Comparison of ENCODE assay signal across 17 mouse cellular contexts in genomic region chr7:25439978-25440815, GRCm38 (mm10). TPM values are rescaled to one million over a fixed set of nuclear protein-coding genes. Genes with fewer than 3 reads are reported as not detected.
DNase-seq lines count a peak whose midpoint lies in the region; ATAC-seq lines count a peak whose summit lies in the region.
"Had no signal": no experiment of that assay in that cellular context is flagged by ENCODE, and none has a peak within 500 bp of the region (broad histone marks: within the 10 kb centered on the region; RNA-seq: fewer than 3 reads in every experiment).

No protein-coding gene starts in this region.

- ATAC-seq in granulocyte monocyte progenitor cell, adult 5-6 weeks (replicated peaks; ENCODE audit: poor library complexity, severe bottlenecking): 0 out of 2 replicates have a peak, but pooled peaks have one; percentile 5
- peak; percentile 57 for ATAC-seq in liver, embryonic 12.5 days
- ATAC-seq in forebrain, embryonic 11.5 days (replicated peaks; ENCODE audit: low FRiP score): no peak

- 76% methylated on average over 9 of the region's 9 CpGs for WGBS in liver, embryonic 12.5 days (ENCODE audit: insufficient replicate concordance)
- WGBS in forebrain, embryonic 11.5 days: 92% methylated on average over 9 of the region's 9 CpGs

- H3K9ac ChIP-seq in liver, embryonic 12.5 days: no peak overlapping the region
- no peak overlapping the region for H3K9ac ChIP-seq in forebrain, embryonic 11.5 days (ENCODE audit: low read length)

- H3K9me3 ChIP-seq in liver, embryonic 12.5 days (replicated peaks): no peaks in the 10 kb centered on the region
- no peaks in the 10 kb centered on the region for H3K9me3 ChIP-seq in forebrain, embryonic 11.5 days (ENCODE audit: control insufficient read depth, low read length)

- peak; percentile 23 for DNase-seq in adrenal gland, postnatal 10 days
- no peak for DNase-seq in adrenal gland, adult 8-10 months
- DNase-seq in lung, postnatal 10 days: peak; percentile 55
- no peak for DNase-seq in forebrain, embryonic 11.5 days (ENCODE audit: low spot score)
- DNase-seq in testis, postnatal 14 days (ENCODE audit: low spot score): no peak
- no peak for DNase-seq in cerebellum, postnatal 10 days
- DNase-seq: adrenal gland, postnatal 36 days; cerebellum, adult 11-12 months; gastrocnemius, postnatal 14 days; heart, postnatal 36 days; thymus, adult 18-20 months had no signal

- H3K4me3 ChIP-seq in liver, embryonic 12.5 days: no peak overlapping the region
- H3K4me3 ChIP-seq in forebrain, embryonic 11.5 days (ENCODE audit: low read depth, low read length): no peak overlapping the region
- H3K4me3 ChIP-seq: myocyte had no signal

- H3K27ac ChIP-seq in liver, embryonic 12.5 days: no peak overlapping the region
- no peak overlapping the region for H3K27ac ChIP-seq in forebrain, embryonic 11.5 days (ENCODE audit: low read depth, low read length)
- H3K27ac ChIP-seq: kidney, postnatal 0 days had no signal

- H3K36me3 ChIP-seq in liver, embryonic 12.5 days: no peaks in the 10 kb centered on the region
- no peaks in the 10 kb centered on the region for H3K36me3 ChIP-seq in forebrain, embryonic 11.5 days (ENCODE audit: control insufficient read depth, insufficient read depth, low read length)

- H3K4me1 ChIP-seq in liver, embryonic 12.5 days: no peaks in the 10 kb centered on the region
- H3K4me1 ChIP-seq in forebrain, embryonic 11.5 days (replicated peaks; ENCODE audit: control insufficient read depth, insufficient read depth, low read length): no peaks in the 10 kb centered on the region

- H3K4me2 ChIP-seq in liver, embryonic 12.5 days: no peak overlapping the region
- no peak overlapping the region for H3K4me2 ChIP-seq in forebrain, embryonic 11.5 days (ENCODE audit: low read depth, low read length, severe bottlenecking)

- no peaks in the 10 kb centered on the region for H3K27me3 ChIP-seq in liver, embryonic 12.5 days (replicated peaks)
- H3K27me3 ChIP-seq in forebrain, embryonic 11.5 days (ENCODE audit: control insufficient read depth, insufficient read depth, low read length): no peaks in the 10 kb centered on the region

RNA-seq across cellular contexts. Expression of gene Cxcl17, which starts 27.5 kb away (rescaled TPM):
- not detected for total RNA-seq in adrenal gland, postnatal 10 days (2021)
- not detected for total RNA-seq in adrenal gland, adult 8-10 months (2022)
- total RNA-seq in granulocyte monocyte progenitor cell, adult 5-6 weeks (2014; fragmentation: Nextera tagmentation): not detected in 2 replicates
- not detected in 2 replicates for total RNA-seq in granulocyte monocyte progenitor cell, adult 5-6 weeks (2017)
- polyA plus RNA-seq in liver, embryonic 12.5 days (2016; fragmentation: Nextera tagmentation; extraction: Ambion mirVana): 0.30 TPM in 1 of 2 replicates, not detected in the other
- 0.69 TPM in 1 of 2 replicates, not detected in the other for polyA plus RNA-seq in forebrain, embryonic 11.5 days (2014; fragmentation: Nextera tagmentation; extraction: Ambion mirVana)
- total RNA-seq: adrenal gland, postnatal 36 days; gastrocnemius, postnatal 14 days; heart, postnatal 36 days; left cerebral cortex, postnatal 25 days; megakaryocyte, adult 5-6 weeks had no signal

RNA-seq across cellular contexts. Expression of gene Ceacam1, which starts 37.2 kb away (rescaled TPM):
- 10 to 100 TPM; 16.0 to 21.7 TPM for total RNA-seq in adrenal gland, postnatal 10 days (2021)
- total RNA-seq in adrenal gland, adult 8-10 months (2022): 10 to 100 TPM in 3 of 4 experiments, 1 to 10 TPM in 1; 8.5 to 24.4 (median 17.2) TPM
- 30.3 and 43.8 TPM in 2 replicates for total RNA-seq in granulocyte monocyte progenitor cell, adult 5-6 weeks (2014; fragmentation: Nextera tagmentation)
- 15.8 and 18.5 TPM in 2 replicates for total RNA-seq in granulocyte monocyte progenitor cell, adult 5-6 weeks (2017)
- 1.9 and 2.4 TPM in 2 replicates for polyA plus RNA-seq in liver, embryonic 12.5 days (2016; fragmentation: Nextera tagmentation; extraction: Ambion mirVana)
- polyA plus RNA-seq in forebrain, embryonic 11.5 days (2014; fragmentation: Nextera tagmentation; extraction: Ambion mirVana): 0.51 and 0.81 TPM in 2 replicates
- polyA plus RNA-seq: myocyte had no signal

RNA-seq across cellular contexts. Expression of gene Lipe, which starts 41.7 kb away (rescaled TPM):
- total RNA-seq in adrenal gland, postnatal 10 days (2021): 100 to 1,000 TPM; 391 to 441 TPM
- total RNA-seq in adrenal gland, adult 8-10 months (2022): 100 to 1,000 TPM; 157 to 290 (median 256) TPM
- total RNA-seq in granulocyte monocyte progenitor cell, adult 5-6 weeks (2014; fragmentation: Nextera tagmentation): 10.7 and 27.1 TPM in 2 replicates
- 6.1 and 6.2 TPM in 2 replicates for total RNA-seq in granulocyte monocyte progenitor cell, adult 5-6 weeks (2017)
- 2.9 and 3.3 TPM in 2 replicates for polyA plus RNA-seq in liver, embryonic 12.5 days (2016; fragmentation: Nextera tagmentation; extraction: Ambion mirVana)
- polyA plus RNA-seq in forebrain, embryonic 11.5 days (2014; fragmentation: Nextera tagmentation; extraction: Ambion mirVana): 3.0 and 3.8 TPM in 2 replicates

Comparison
In these comparisons a context has a peak if more than half of its experiments do, and no peak if none do; other contexts are left out.
1. DNase-seq: peak in adrenal gland, postnatal 10 days (single experiment) and lung, postnatal 10 days (single experiment); none in adrenal gland, adult 8-10 months (single experiment), forebrain, embryonic 11.5 days (single experiment), testis, postnatal 14 days (single experiment) and cerebellum, postnatal 10 days (0 of 2).
2. RNA of gene Lipe, which starts 41.7 kb away (total RNA-seq): 391 to 441 TPM in adrenal gland, postnatal 10 days and 157 to 290 TPM in adrenal gland, adult 8-10 months; 6.1 to 27.1 TPM in granulocyte monocyte progenitor cell, adult 5-6 weeks; every median in the first group is over 4 times any median in the second.